Mouse (Mus musculus): Measurements from ENCODE around the gene Stag3. TPM values are rescaled to one million over a fixed set of nuclear protein-coding genes. Genes with fewer than 3 reads are reported as not detected.

The Stag3 gene
- polyA plus RNA-seq, 1 experiment from 2014 or later: 2.4 TPM

DNA sequence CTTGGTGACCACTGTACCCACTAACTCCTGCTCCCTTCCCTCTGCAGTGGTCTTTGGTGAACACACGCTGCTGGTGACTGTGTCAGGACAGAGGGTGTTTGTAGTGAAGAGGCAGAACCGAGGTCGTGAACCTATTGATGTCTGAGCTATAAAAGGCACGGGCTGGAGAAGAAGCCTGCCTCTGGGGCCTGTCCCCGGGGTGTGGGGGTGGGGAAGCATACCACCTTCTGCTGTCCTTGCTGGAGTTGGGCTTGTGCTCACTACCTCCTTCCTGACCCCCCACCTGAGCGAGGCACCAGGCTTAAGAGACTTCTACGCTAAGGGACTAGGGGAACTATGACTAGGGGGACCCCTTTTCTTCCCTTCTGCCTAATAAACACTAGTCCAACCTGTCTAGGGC is 21.0 kb upstream of the Stag3 start:
- WGBS: 82% methylated on average over 7 of the region's 7 CpGs
- no peak overlapping the region for H3K4me3 ChIP-seq
- H3K9me3 ChIP-seq (replicated peaks): no peaks in the 10 kb centered on the region
- no peak overlapping the region for H3K27ac ChIP-seq
- H3K9ac ChIP-seq: no peak overlapping the region
- no peak for ATAC-seq
- no peak overlapping the region for H3K4me2 ChIP-seq
- peaks cover 50% of the 10 kb centered on the region for H3K36me3 ChIP-seq (ENCODE audit: poor library complexity, severe bottlenecking)
- peaks cover 29% of the 10 kb centered on the region for H3K4me1 ChIP-seq
- H3K27me3 ChIP-seq: no peaks in the 10 kb centered on the region

DNA sequence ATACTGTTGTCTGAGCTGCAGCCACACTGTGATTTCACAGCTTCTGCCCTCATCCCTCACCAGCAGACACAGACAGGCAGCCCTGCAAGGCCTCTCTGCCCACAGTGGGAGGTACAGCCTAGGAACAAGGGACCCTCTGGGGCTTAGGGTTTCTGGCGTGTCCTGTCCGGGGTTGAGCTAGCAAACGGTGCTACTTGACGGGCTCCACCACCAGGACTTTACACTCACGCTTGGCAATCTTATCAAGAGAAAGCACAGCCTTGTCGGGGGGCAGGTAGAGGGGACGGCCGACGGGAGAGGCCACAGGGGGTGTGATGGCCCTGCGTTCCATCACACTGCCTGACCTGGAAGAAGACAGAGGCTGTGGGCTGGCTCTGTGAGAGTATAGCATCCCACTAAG is 20.0 kb upstream of the Stag3 start:
- no peak overlapping the region for H3K4me3 ChIP-seq
- ATAC-seq: no peak
- H3K4me1 ChIP-seq: peaks cover 35% of the 10 kb centered on the region
- H3K27ac ChIP-seq: no peak overlapping the region
- H3K4me2 ChIP-seq: no peak overlapping the region
- no peaks in the 10 kb centered on the region for H3K9me3 ChIP-seq (replicated peaks)
- H3K9ac ChIP-seq: no peak overlapping the region
- no peaks in the 10 kb centered on the region for H3K27me3 ChIP-seq
- 86% methylated on average over 10 of the region's 10 CpGs for WGBS
- H3K36me3 ChIP-seq (ENCODE audit: poor library complexity, severe bottlenecking): peaks cover 50% of the 10 kb centered on the region

GRCm38 (mm10) chr5:138260834-138261233 is 19.2 kb upstream of the Stag3 start:
- Histone ChIP-seq H3K9ac (0 out of 2 replicates have a peak overlapping the region, but pooled peaks have one; percentile 30), H3K36me3 (ENCODE audit: poor library complexity, severe bottlenecking) (peaks cover 54% of the 10 kb centered on the region), H3K27me3 (no peaks in the 10 kb centered on the region), H3K9me3 (replicated peaks) (no peaks in the 10 kb centered on the region), H3K4me3 (no peak overlapping the region), H3K4me2 (no peak overlapping the region), H3K27ac (no peak overlapping the region), H3K4me1 (peaks cover 35% of the 10 kb centered on the region)
- 93% methylated on average over 11 of the region's 11 CpGs for WGBS
- no peak for ATAC-seq

DNA sequence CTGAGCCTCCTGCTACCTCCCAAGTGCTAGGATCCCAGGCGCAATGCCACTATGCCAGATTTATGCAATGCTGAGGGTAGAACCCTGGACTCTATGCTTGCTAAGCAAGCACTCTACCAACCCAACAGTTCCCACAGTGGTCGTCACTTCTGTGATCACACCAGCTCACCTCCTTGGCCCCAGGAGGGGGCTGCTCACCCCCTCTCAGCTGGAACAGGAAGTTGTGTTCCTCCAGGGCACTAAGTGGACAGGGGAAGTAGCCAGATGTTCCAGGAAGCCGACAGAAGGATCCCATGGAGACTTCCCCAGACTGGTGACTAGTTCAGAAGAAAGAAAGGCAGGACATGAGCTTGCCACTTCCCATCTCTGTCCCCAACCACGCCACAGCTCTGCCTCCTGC is 18.0 kb upstream of the Stag3 start:
- no peaks in the 10 kb centered on the region for H3K9me3 ChIP-seq (replicated peaks)
- H3K4me3 ChIP-seq: no peak overlapping the region
- H3K27me3 ChIP-seq: no peaks in the 10 kb centered on the region
- peaks cover 27% of the 10 kb centered on the region for H3K4me1 ChIP-seq
- H3K36me3 ChIP-seq (ENCODE audit: poor library complexity, severe bottlenecking): peaks cover 64% of the 10 kb centered on the region
- peak overlapping the region; percentile 97; the same call in 1 of the 2 replicates for H3K4me2 ChIP-seq
- WGBS: 86% methylated on average over 4 of the region's 4 CpGs
- ATAC-seq: no peak
- 0 out of 2 replicates have a peak overlapping the region, but pooled peaks have one; percentile 89 for H3K9ac ChIP-seq
- no peak overlapping the region for H3K27ac ChIP-seq

DNA sequence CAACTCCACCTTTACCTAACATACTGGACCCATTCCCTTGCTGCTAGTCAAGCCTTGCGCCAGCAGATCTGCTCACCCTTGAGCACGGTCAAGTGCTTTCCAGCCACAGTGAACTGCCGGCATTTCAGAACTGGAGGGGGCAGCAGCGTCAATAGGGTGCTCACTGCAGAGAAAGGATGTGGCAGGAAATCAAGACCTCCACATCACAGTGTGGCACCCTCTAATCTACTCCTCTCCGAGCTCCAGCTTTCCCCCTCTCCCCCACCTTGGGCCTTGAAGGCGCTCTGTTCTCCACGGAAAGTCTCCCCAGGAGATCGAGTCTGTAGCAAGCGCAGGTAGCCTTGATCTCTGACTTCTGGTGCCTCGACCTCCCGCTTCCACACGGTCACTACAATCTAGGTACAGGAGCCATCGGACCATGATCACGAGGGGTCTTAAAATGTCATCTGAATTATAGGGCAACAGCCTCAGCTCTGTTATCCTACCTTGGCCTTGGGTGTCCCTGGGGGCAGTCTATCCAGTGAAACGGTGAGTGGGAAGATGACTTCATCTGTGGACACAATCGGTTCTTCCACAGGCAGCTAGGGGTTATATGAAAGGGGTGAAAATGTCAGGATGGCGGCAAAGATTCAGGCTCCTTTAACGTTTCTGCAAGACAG is 17.3 kb upstream of the Stag3 start:
- no peak for ATAC-seq
- H3K4me1 ChIP-seq: peaks cover 27% of the 10 kb centered on the region
- peak overlapping the region; percentile 71 for H3K4me3 ChIP-seq
- peak overlapping the region; percentile 97 for H3K4me2 ChIP-seq
- WGBS: 71% methylated on average over 18 of the region's 18 CpGs
- H3K27me3 ChIP-seq: no peaks in the 10 kb centered on the region
- peak overlapping the region; percentile 89 for H3K9ac ChIP-seq
- H3K9me3 ChIP-seq (replicated peaks): no peaks in the 10 kb centered on the region
- no peak overlapping the region for H3K27ac ChIP-seq
- peaks cover 63% of the 10 kb centered on the region for H3K36me3 ChIP-seq (ENCODE audit: poor library complexity, severe bottlenecking)

- Histone ChIP-seq H3K9me3 (replicated peaks) (no peaks in the 10 kb centered on the region), H3K4me3 (peak within 1 kb of the TSS; percentile 71), H3K4me1 (peaks cover 27% of the 10 kb centered on the region), H3K27ac (peak within 1 kb of the TSS; percentile 65), H3K27me3 (no peaks in the 10 kb centered on the region), H3K9ac (peak within 1 kb of the TSS; percentile 89), H3K36me3 (ENCODE audit: poor library complexity, severe bottlenecking) (peaks cover 54% of the 10 kb centered on the region), H3K4me2 (peak within 1 kb of the TSS; percentile 97)
- peak; percentile 93 for ATAC-seq
- WGBS: under 1% methylated on average over 53 of the region's 71 CpGs
These were observed 16.5 kb upstream of the Stag3 start, which contains the start of gene BC037034 for GRCm38 (mm10) chr5:138263260-138264206. Gene BC037034 (minus strand): TSS chr5:138264033.

GRCm38 (mm10) chr5:138264207-138264578 is 15.8 kb upstream of the Stag3 start:
- Histone ChIP-seq H3K4me3 (peak overlapping the region; percentile 71), H3K4me1 (peaks cover 27% of the 10 kb centered on the region), H3K36me3 (ENCODE audit: poor library complexity, severe bottlenecking) (peaks cover 48% of the 10 kb centered on the region), H3K4me2 (peak overlapping the region; percentile 97), H3K27ac (peak overlapping the region; percentile 65; the same call in 1 of the 2 replicates), H3K9ac (peak overlapping the region; percentile 89), H3K9me3 (replicated peaks) (no peaks in the 10 kb centered on the region), H3K27me3 (no peaks in the 10 kb centered on the region)
- 13% methylated on average over 6 of the region's 6 CpGs for WGBS
- 0 out of 2 replicates have a peak, but pooled peaks have one; percentile 7 for ATAC-seq

- no peak overlapping the region for H3K27ac ChIP-seq
- H3K4me1 ChIP-seq: peaks cover 27% of the 10 kb centered on the region
- no peaks in the 10 kb centered on the region for H3K27me3 ChIP-seq
- H3K4me2 ChIP-seq: no peak overlapping the region
- WGBS: 97% methylated on average over 4 of the region's 4 CpGs
- ATAC-seq: no peak
- H3K4me3 ChIP-seq: no peak overlapping the region
- peaks cover 33% of the 10 kb centered on the region for H3K36me3 ChIP-seq (ENCODE audit: poor library complexity, severe bottlenecking)
- H3K9me3 ChIP-seq (replicated peaks): no peaks in the 10 kb centered on the region
- H3K9ac ChIP-seq: no peak overlapping the region
These were observed 14.3 kb upstream of the Stag3 start for GRCm38 (mm10) chr5:138265712-138266111.

DNA sequence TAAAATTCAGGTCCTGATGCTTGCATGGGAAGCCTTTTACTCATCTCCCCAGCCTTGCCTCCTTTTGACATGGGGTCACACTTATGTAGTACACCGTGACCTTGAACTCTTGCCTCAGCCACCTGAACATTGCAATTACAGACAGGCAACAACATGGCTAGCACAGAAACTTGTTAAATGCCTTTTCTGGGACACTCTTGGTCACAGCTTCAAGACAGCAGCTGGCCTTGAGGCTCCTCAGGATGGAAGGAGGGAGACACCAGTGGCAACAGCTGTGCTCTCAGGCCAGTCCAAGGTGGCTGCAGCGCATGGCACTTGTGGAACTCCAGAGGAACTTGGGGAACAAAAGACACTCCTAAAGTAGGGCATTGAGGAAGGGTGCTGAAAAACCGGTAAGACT is 12.9 kb upstream of the Stag3 start:
- no peak overlapping the region for H3K4me2 ChIP-seq
- ATAC-seq: no peak
- peaks cover 30% of the 10 kb centered on the region for H3K4me1 ChIP-seq
- H3K36me3 ChIP-seq (ENCODE audit: poor library complexity, severe bottlenecking): peaks cover 19% of the 10 kb centered on the region
- H3K9me3 ChIP-seq (replicated peaks): no peaks in the 10 kb centered on the region
- H3K4me3 ChIP-seq: no peak overlapping the region
- peaks cover 11% of the 10 kb centered on the region; the same call in 1 of the 2 replicates for H3K27me3 ChIP-seq
- no peak overlapping the region for H3K27ac ChIP-seq
- WGBS: 92% methylated on average over 3 of the region's 3 CpGs
- no peak overlapping the region for H3K9ac ChIP-seq

- no peak overlapping the region for H3K9ac ChIP-seq
- ATAC-seq: no peak
- 85% methylated on average over 4 of the region's 4 CpGs for WGBS
These were observed 11.1 kb upstream of the Stag3 start for GRCm38 (mm10) chr5:138268980-138269379.

DNA sequence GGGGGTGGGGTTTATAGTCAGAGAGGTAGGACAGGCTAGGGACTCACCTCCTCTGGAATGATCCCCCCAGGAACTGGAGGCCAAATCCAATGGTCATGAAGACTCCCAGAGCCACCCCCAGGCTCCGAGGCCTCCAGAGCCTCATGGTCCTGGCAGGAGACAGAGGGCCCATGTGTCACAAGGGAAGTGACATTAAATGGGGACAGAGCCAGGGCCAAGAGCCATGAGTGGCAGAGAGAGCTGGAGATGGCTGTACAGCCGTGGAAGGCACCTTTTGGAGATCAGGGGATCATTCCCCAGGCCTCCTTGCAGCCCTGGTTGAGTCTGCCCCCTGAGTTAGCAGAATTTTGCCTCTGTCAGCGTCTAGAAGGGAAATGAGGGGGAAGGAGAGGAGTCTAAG is 8.8 kb upstream of the Stag3 start:
- H3K9me3 ChIP-seq (replicated peaks): no peaks in the 10 kb centered on the region
- H3K4me2 ChIP-seq: no peak overlapping the region
- peaks cover 34% of the 10 kb centered on the region for H3K4me1 ChIP-seq
- H3K36me3 ChIP-seq (ENCODE audit: poor library complexity, severe bottlenecking): peaks cover 28% of the 10 kb centered on the region
- 51% methylated on average over 3 of the region's 3 CpGs for WGBS
- peaks cover 11% of the 10 kb centered on the region; the same call in 1 of the 2 replicates for H3K27me3 ChIP-seq
- no peak overlapping the region for H3K27ac ChIP-seq
- no peak overlapping the region for H3K4me3 ChIP-seq
- ATAC-seq: no peak
- H3K9ac ChIP-seq: no peak overlapping the region

More at GRCm38 (mm10) chr5:138268980-138269379, 11.1 kb upstream of the Stag3 start:
- Histone ChIP-seq H3K4me1 (peaks cover 25% of the 10 kb centered on the region), H3K9me3 (replicated peaks) (no peaks in the 10 kb centered on the region), H3K27me3 (peaks cover 11% of the 10 kb centered on the region; the same call in 1 of the 2 replicates), H3K27ac (no peak overlapping the region), H3K4me3 (no peak overlapping the region), H3K36me3 (ENCODE audit: poor library complexity, severe bottlenecking) (peaks cover 16% of the 10 kb centered on the region), H3K4me2 (no peak overlapping the region)

- Histone ChIP-seq H3K4me1 (peaks cover 47% of the 10 kb centered on the region), H3K9ac (peak within 1 kb of the TSS; percentile 50), H3K36me3 (ENCODE audit: poor library complexity, severe bottlenecking) (peaks cover 33% of the 10 kb centered on the region), H3K9me3 (replicated peaks) (no peaks in the 10 kb centered on the region), H3K27me3 (peaks cover 11% of the 10 kb centered on the region; the same call in 1 of the 2 replicates), H3K4me3 (peak within 1 kb of the TSS; percentile 12; the same call in 1 of the 2 replicates), H3K27ac (no peak within 1 kb of the TSS), H3K4me2 (peak within 1 kb of the TSS; percentile 46)
- 2% methylated on average over 12 of the region's 12 CpGs for WGBS
- no peak for ATAC-seq
These were observed 7.6 kb upstream of the Stag3 start, which contains the start of gene Gal3st4 for GRCm38 (mm10) chr5:138272409-138272923. Gene Gal3st4 (minus strand): TSS chr5:138272840.

Measured in forebrain, embryonic 13.5 days (tissue).